Mouse (Mus musculus): ENCODE results near the gene Prx. TPM values are rescaled to one million over a fixed set of nuclear protein-coding genes. Genes with fewer than 3 reads are reported as not detected.

The Prx gene
- total and polyA plus RNA-seq, 3 experiments = 0.17 to 0.41 (median 0.21) TPM

DNA sequence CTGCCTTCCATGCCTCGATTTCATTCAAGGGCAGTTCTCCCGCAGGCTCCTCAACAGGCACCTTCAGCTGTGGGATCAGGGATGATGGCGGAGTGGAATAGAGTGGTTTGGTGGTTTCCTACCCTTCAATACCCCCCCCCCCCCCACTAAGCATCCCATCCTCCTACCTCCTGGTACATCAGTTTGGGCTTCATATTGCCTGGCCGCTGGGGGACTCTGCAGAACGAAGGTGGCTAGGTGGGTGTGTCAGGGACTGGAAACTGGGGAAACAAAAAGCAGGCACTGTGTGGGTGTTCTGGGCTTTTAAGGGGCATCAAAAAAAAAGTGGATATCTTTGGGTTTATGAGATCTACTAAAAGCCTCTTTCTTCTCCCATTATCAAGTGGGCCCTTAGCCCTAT is 42.8 kb downstream of the Prx start:
- Histone ChIP-seq H3K4me1 (ENCODE audit: control insufficient read depth in 1 of 2, insufficient read depth in 2 of 2) (peaks cover 0 to 13% of the 10 kb centered on the region in 2 experiments; a peak in 2 of 4 replicates), H3K27me3 (replicated peaks) (no peaks in the 10 kb centered on the region), H3K27ac (ENCODE audit: insufficient read depth, low read depth) (no peak overlapping the region), H3K4me2 (ENCODE audit: insufficient read depth, low read depth, poor library complexity, severe bottlenecking) (no peak overlapping the region), H3K9me3 (replicated peaks; ENCODE audit: low read length) (no peaks in the 10 kb centered on the region), H3K4me3 (replicated peaks in 1 of 3; ENCODE audit: low read depth in 2 of 3, low read length in 2 of 3, poor library complexity in 1 of 3) (no peak overlapping the region), H3K36me3 (replicated peaks in 1 of 2; ENCODE audit: control insufficient read depth in 1 of 2, insufficient read depth in 1 of 2, low read length in 1 of 2) (peaks cover 0 to 25% of the 10 kb centered on the region in 2 experiments), H3K79me2 (replicated peaks; ENCODE audit: control insufficient read depth, extremely low read depth, insufficient read depth, poor library complexity, severe bottlenecking) (no peaks in the 10 kb centered on the region), H3K9ac (ENCODE audit: insufficient read depth, low read depth) (no peak overlapping the region)
- in situ Hi-C loops (cut with MboI; ENCODE audit: low pct_ligation_motif_present, low pct_unique_long_range_greater_than_20kb, low sequenced_read_pairs) (no loop called here), dilution Hi-C loops (cut with MboI; ENCODE audit: extremely low pct_ligation_motif_present, extremely low pct_unique_long_range_greater_than_20kb, low sequenced_read_pairs) (no loop called here)
- no peak for TF ChIP-seq TCF12 (IDR thresholded peaks at IDR 0.05; ENCODE audit: low read depth, low read length)
- no peak for TF ChIP-seq USF1 (IDR thresholded peaks at IDR 0.05; ENCODE audit: low read depth, low read length)
- no peak for TF ChIP-seq IRF4 (IDR thresholded peaks at IDR 0.05; ENCODE audit: low read depth, low read length)
- TF ChIP-seq ZNF384 (IDR thresholded peaks at IDR 0.05; ENCODE audit: low read depth, low read length) = no peak
- DNase-seq (ENCODE audit: extremely low read depth) = no peak

GRCm38 (mm10) chr7:27542392-27543033 is 43.4 kb downstream of the Prx start:
- peak; percentile 29 for DNase-seq (ENCODE audit: extremely low read depth)
- Histone ChIP-seq H3K79me2 (replicated peaks; ENCODE audit: control insufficient read depth, extremely low read depth, insufficient read depth, poor library complexity, severe bottlenecking) (no peaks in the 10 kb centered on the region), H3K9me3 (replicated peaks; ENCODE audit: low read length) (no peaks in the 10 kb centered on the region), H3K4me1 (ENCODE audit: control insufficient read depth in 1 of 2, insufficient read depth in 2 of 2) (peaks cover 0 to 10% of the 10 kb centered on the region in 2 experiments; a peak in 2 of 4 replicates), H3K27me3 (replicated peaks) (no peaks in the 10 kb centered on the region), H3K27ac (ENCODE audit: insufficient read depth, low read depth) (no peak overlapping the region), H3K9ac (ENCODE audit: insufficient read depth, low read depth) (peak overlapping the region; percentile 7; the same call in 1 of the 2 replicates), H3K36me3 (replicated peaks in 1 of 2; ENCODE audit: control insufficient read depth in 1 of 2, insufficient read depth in 1 of 2, low read length in 1 of 2) (peaks cover 0 to 21% of the 10 kb centered on the region in 2 experiments), H3K4me2 (ENCODE audit: insufficient read depth, low read depth, poor library complexity, severe bottlenecking) (peak overlapping the region; percentile 71), H3K4me3 (replicated peaks in 1 of 3; ENCODE audit: low read depth in 2 of 3, low read length in 2 of 3, poor library complexity in 1 of 3) (peak overlapping the region; percentile 18 to 50 (median 38))
- in situ Hi-C loops (cut with MboI; ENCODE audit: low pct_ligation_motif_present, low pct_unique_long_range_greater_than_20kb, low sequenced_read_pairs) (no loop called here), dilution Hi-C loops (cut with MboI; ENCODE audit: extremely low pct_ligation_motif_present, extremely low pct_unique_long_range_greater_than_20kb, low sequenced_read_pairs) (no loop called here)
- TF ChIP-seq MYC (IDR thresholded peaks at IDR 0.05; ENCODE audit: low read depth, low read length) (no peak), RCOR1 (conservative IDR thresholded peaks at IDR 0.05; ENCODE audit: low read depth, low read length) (no peak), EP300 (IDR thresholded peaks at IDR 0.05; ENCODE audit: low read length) (no peak), NELFE (IDR thresholded peaks at IDR 0.05; ENCODE audit: low read depth, low read length) (0 out of 2 replicates have a peak, but pooled peaks have one; percentile 63), SMC3 (IDR thresholded peaks at IDR 0.05; ENCODE audit: low read depth, low read length) (no peak), NRF1 (IDR thresholded peaks at IDR 0.05; ENCODE audit: low read depth, low read length) (peak; percentile 92), IRF4 (IDR thresholded peaks at IDR 0.05; ENCODE audit: low read depth, low read length) (peak; percentile 19; the same call in 1 of the 2 replicates), USF2 (conservative IDR thresholded peaks at IDR 0.05; ENCODE audit: low read depth, low read length) (no peak), JUN (IDR thresholded peaks at IDR 0.05; ENCODE audit: insufficient read depth, low read depth, low read length) (no peak), SIN3A (IDR thresholded peaks at IDR 0.05; ENCODE audit: low read length) (no peak), ZNF384 (IDR thresholded peaks at IDR 0.05; ENCODE audit: low read depth, low read length) (no peak), CHD1 (IDR thresholded peaks at IDR 0.05; ENCODE audit: low read depth, low read length) (no peak), MXI1 (IDR thresholded peaks at IDR 0.05; ENCODE audit: low read depth, low read length) (no peak), HCFC1 (IDR thresholded peaks at IDR 0.05; ENCODE audit: low read depth, low read length) (no peak), ZKSCAN1 (IDR thresholded peaks at IDR 0.05; ENCODE audit: borderline replicate concordance, low read depth, low read length) (no peak), POLR2A (IDR thresholded peaks at IDR 0.05; ENCODE audit: low read depth, low read length) (peak; percentile 67), MEF2A (IDR thresholded peaks at IDR 0.05; ENCODE audit: borderline replicate concordance, low read depth, low read length) (no peak), GABPA (IDR thresholded peaks at IDR 0.05; ENCODE audit: insufficient replicate concordance, low read depth, low read length) (no peak), ELF1 (IDR thresholded peaks at IDR 0.05; ENCODE audit: low read depth, low read length) (0 out of 2 replicates have a peak, but pooled peaks have one; percentile 9), BHLHE40 (IDR thresholded peaks at IDR 0.05; ENCODE audit: low read depth, low read length) (no peak), MAZ (IDR thresholded peaks at IDR 0.05; ENCODE audit: low read depth, low read length) (no peak), RAD21 (IDR thresholded peaks at IDR 0.05; ENCODE audit: low read depth, low read length) (no peak), PAX5 (IDR thresholded peaks at IDR 0.05; ENCODE audit: low read length) (no peak), CHD2 (IDR thresholded peaks at IDR 0.05; ENCODE audit: low read length) (no peak), POLR2AphosphoS2 (IDR thresholded peaks at IDR 0.05; ENCODE audit: low read depth, low read length) (no peak), TBP (conservative IDR thresholded peaks at IDR 0.05; ENCODE audit: low read depth, low read length) (no peak), UBTF (IDR thresholded peaks at IDR 0.05; ENCODE audit: low read depth, low read length) (no peak), ZMIZ1 (IDR thresholded peaks at IDR 0.05; ENCODE audit: low read depth, low read length) (no peak), JUND (conservative IDR thresholded peaks at IDR 0.05; ENCODE audit: low read depth, low read length) (no peak), ZC3H11A (IDR thresholded peaks at IDR 0.05; ENCODE audit: low read depth, low read length) (no peak)
